Mouse (Mus musculus) stomach, postnatal 0 days (tissue): ENCODE results near the gene Sept6.

Experiments used
- CTCF ChIP-seq: IDR thresholded peaks from 2 replicates; pipeline ENCODE4 v1.5.1; 2016; ENCODE audit warnings: antibody characterized with exemption, low read depth, mild to moderate bottlenecking, moderate library complexity
- EP300 ChIP-seq: optimal IDR thresholded peaks from 2 replicates; pipeline ENCODE3; 2016; ENCODE audit warnings: antibody characterized with exemption

DNA sequence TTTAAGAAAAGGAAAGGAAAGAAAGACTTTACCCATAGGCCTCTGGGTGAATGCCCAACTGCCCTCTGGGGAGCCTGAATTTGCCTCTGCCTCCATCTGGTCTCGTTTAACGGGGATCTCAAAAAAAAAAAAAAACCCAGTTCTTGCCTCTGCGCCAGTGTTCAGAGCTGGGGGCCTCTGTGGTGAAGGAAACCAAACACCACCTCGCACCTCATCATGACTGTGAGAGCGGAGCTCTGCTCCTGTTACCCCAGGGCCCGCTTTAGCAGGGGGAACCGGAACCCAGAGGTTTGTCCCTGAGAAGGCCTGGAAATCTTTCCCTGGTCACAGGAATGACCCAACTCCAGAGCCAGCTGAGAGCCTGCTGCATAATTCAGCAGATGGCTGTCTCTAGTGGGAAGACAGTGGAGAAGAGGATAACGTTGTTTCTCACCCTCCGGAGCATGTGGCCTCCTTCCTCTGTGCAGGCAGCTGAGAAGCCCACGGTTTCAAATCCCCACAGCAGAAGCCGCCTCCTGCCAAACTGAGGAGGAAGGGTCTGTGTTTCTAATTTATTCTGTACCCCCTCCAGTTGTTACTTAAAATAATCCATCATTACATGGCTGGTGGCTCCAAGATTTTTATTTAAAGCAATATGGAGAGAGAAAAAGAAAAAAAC, 7.8 kb downstream of the Sept6 start:
- no peak for TF ChIP-seq CTCF
- TF ChIP-seq EP300, result no peak
